Mouse (Mus musculus): Measurements from ENCODE around the gene Zfp687. TPM values are rescaled to one million over a fixed set of nuclear protein-coding genes. Genes with fewer than 3 reads are reported as not detected.
A peak's percentile ranks its signal among the peaks of the same experiment; 100 is the strongest.

Zfp687 gene
- polyA plus RNA-seq (2014; fragmentation: Nextera tagmentation; extraction: Ambion mirVana) = 30.3 and 34.9 TPM in 2 replicates

GRCm38 (mm10) chr3:95015337-95015872, at the start of gene Zfp687:
TSS of gene Zfp687 (minus strand) at chr3:95015448.
- H3K27ac ChIP-seq (ENCODE audit: low read length) = peak within 1 kb of the TSS; percentile 99
- peak within 1 kb of the TSS; percentile 61 for H3K9ac ChIP-seq (replicated peaks; ENCODE audit: low read depth, low read length)
- H3K4me3 ChIP-seq (ENCODE audit: low read depth, low read length) = peak within 1 kb of the TSS; percentile 82
- no peaks in the 10 kb centered on the region for H3K9me3 ChIP-seq (ENCODE audit: control insufficient read depth, low read depth, low read length)
- peak; percentile 98 for ATAC-seq (ENCODE audit: insufficient number of reproducible peaks, insufficient read depth, low FRiP score, low read depth)
- peak within 1 kb of the TSS; percentile 94 for H3K4me2 ChIP-seq (replicated peaks; ENCODE audit: low read depth, low read length)
- peaks cover 17% of the 10 kb centered on the region for H3K4me1 ChIP-seq (ENCODE audit: control insufficient read depth, insufficient read depth, low read length)
- no peaks in the 10 kb centered on the region for H3K27me3 ChIP-seq (ENCODE audit: control insufficient read depth, insufficient read depth, low read length)
- under 1% methylated on average over 37 of the region's 37 CpGs for WGBS
- peaks cover 18% of the 10 kb centered on the region for H3K36me3 ChIP-seq (ENCODE audit: control insufficient read depth, insufficient read depth, low read length)

GRCm38 (mm10) chr3:95063741-95064140, 48.5 kb upstream of the Zfp687 start:
- Histone ChIP-seq H3K9ac (replicated peaks; ENCODE audit: low read depth, low read length) (no peak overlapping the region), H3K4me1 (ENCODE audit: control insufficient read depth, insufficient read depth, low read length) (no peaks in the 10 kb centered on the region), H3K4me3 (ENCODE audit: low read depth, low read length) (no peak overlapping the region), H3K9me3 (ENCODE audit: control insufficient read depth, low read depth, low read length) (no peaks in the 10 kb centered on the region), H3K27ac (ENCODE audit: low read length) (no peak overlapping the region), H3K36me3 (ENCODE audit: control insufficient read depth, insufficient read depth, low read length) (peaks cover 84% of the 10 kb centered on the region), H3K27me3 (ENCODE audit: control insufficient read depth, insufficient read depth, low read length) (no peaks in the 10 kb centered on the region), H3K4me2 (replicated peaks; ENCODE audit: low read depth, low read length) (no peak overlapping the region)
- WGBS = 94% methylated on average over 4 of the region's 4 CpGs
- ATAC-seq (ENCODE audit: insufficient number of reproducible peaks, insufficient read depth, low FRiP score, low read depth) = no peak

GRCm38 (mm10) chr3:95058078-95058477, 42.8 kb upstream of the Zfp687 start:
- H3K9ac ChIP-seq (replicated peaks; ENCODE audit: low read depth, low read length) = no peak overlapping the region
- H3K9me3 ChIP-seq (ENCODE audit: control insufficient read depth, low read depth, low read length) = no peaks in the 10 kb centered on the region
- no peak overlapping the region for H3K27ac ChIP-seq (ENCODE audit: low read length)
- peaks cover 47% of the 10 kb centered on the region for H3K36me3 ChIP-seq (ENCODE audit: control insufficient read depth, insufficient read depth, low read length)
- H3K4me2 ChIP-seq (replicated peaks; ENCODE audit: low read depth, low read length) = no peak overlapping the region
- WGBS = 69% methylated on average over 8 of the region's 8 CpGs
- no peak for ATAC-seq (ENCODE audit: insufficient number of reproducible peaks, insufficient read depth, low FRiP score, low read depth)
- peaks cover 5% of the 10 kb centered on the region for H3K4me1 ChIP-seq (ENCODE audit: control insufficient read depth, insufficient read depth, low read length)
- H3K27me3 ChIP-seq (ENCODE audit: control insufficient read depth, insufficient read depth, low read length) = no peaks in the 10 kb centered on the region
- no peak overlapping the region for H3K4me3 ChIP-seq (ENCODE audit: low read depth, low read length)

- Histone ChIP-seq H3K36me3 (ENCODE audit: control insufficient read depth, insufficient read depth, low read length) (peaks cover 31% of the 10 kb centered on the region), H3K9me3 (ENCODE audit: control insufficient read depth, low read depth, low read length) (no peaks in the 10 kb centered on the region), H3K4me2 (replicated peaks; ENCODE audit: low read depth, low read length) (no peak overlapping the region), H3K4me1 (ENCODE audit: control insufficient read depth, insufficient read depth, low read length) (peaks cover 5% of the 10 kb centered on the region), H3K27me3 (ENCODE audit: control insufficient read depth, insufficient read depth, low read length) (no peaks in the 10 kb centered on the region), H3K27ac (ENCODE audit: low read length) (no peak overlapping the region), H3K4me3 (ENCODE audit: low read depth, low read length) (no peak overlapping the region), H3K9ac (replicated peaks; ENCODE audit: low read depth, low read length) (no peak overlapping the region)
- WGBS = 72% methylated on average over 7 of the region's 7 CpGs
- ATAC-seq (ENCODE audit: insufficient number of reproducible peaks, insufficient read depth, low FRiP score, low read depth) = no peak
Measured at GRCm38 (mm10) chr3:95056275-95056674, 41.0 kb upstream of the Zfp687 start.

GRCm38 (mm10) chr3:95054481-95055260, 39.4 kb upstream of the Zfp687 start:
- Histone ChIP-seq H3K27ac (ENCODE audit: low read length) (peak overlapping the region; percentile 35; the same call in 1 of the 2 replicates), H3K9me3 (ENCODE audit: control insufficient read depth, low read depth, low read length) (no peaks in the 10 kb centered on the region), H3K4me1 (ENCODE audit: control insufficient read depth, insufficient read depth, low read length) (peaks cover 5% of the 10 kb centered on the region), H3K4me3 (ENCODE audit: low read depth, low read length) (no peak overlapping the region), H3K27me3 (ENCODE audit: control insufficient read depth, insufficient read depth, low read length) (no peaks in the 10 kb centered on the region), H3K4me2 (replicated peaks; ENCODE audit: low read depth, low read length) (no peak overlapping the region), H3K36me3 (ENCODE audit: control insufficient read depth, insufficient read depth, low read length) (peaks cover 16% of the 10 kb centered on the region), H3K9ac (replicated peaks; ENCODE audit: low read depth, low read length) (no peak overlapping the region)
- WGBS = 19% methylated on average over 10 of the region's 10 CpGs
- ATAC-seq (ENCODE audit: insufficient number of reproducible peaks, insufficient read depth, low FRiP score, low read depth) = peak; percentile 81

GRCm38 (mm10) chr3:95053701-95054100, 38.5 kb upstream of the Zfp687 start:
- Histone ChIP-seq H3K4me3 (ENCODE audit: low read depth, low read length) (no peak overlapping the region), H3K9me3 (ENCODE audit: control insufficient read depth, low read depth, low read length) (no peaks in the 10 kb centered on the region), H3K27ac (ENCODE audit: low read length) (no peak overlapping the region), H3K36me3 (ENCODE audit: control insufficient read depth, insufficient read depth, low read length) (peaks cover 7% of the 10 kb centered on the region; the same call in 1 of the 2 replicates), H3K27me3 (ENCODE audit: control insufficient read depth, insufficient read depth, low read length) (no peaks in the 10 kb centered on the region), H3K9ac (replicated peaks; ENCODE audit: low read depth, low read length) (no peak overlapping the region), H3K4me1 (ENCODE audit: control insufficient read depth, insufficient read depth, low read length) (peaks cover 5% of the 10 kb centered on the region), H3K4me2 (replicated peaks; ENCODE audit: low read depth, low read length) (no peak overlapping the region)
- WGBS = 44% methylated on average over 3 of the region's 3 CpGs
- ATAC-seq (ENCODE audit: insufficient number of reproducible peaks, insufficient read depth, low FRiP score, low read depth) = no peak

GRCm38 (mm10) chr3:95052959-95053358, 37.7 kb upstream of the Zfp687 start:
- Histone ChIP-seq H3K9ac (replicated peaks; ENCODE audit: low read depth, low read length) (no peak overlapping the region), H3K9me3 (ENCODE audit: control insufficient read depth, low read depth, low read length) (no peaks in the 10 kb centered on the region), H3K4me3 (ENCODE audit: low read depth, low read length) (no peak overlapping the region), H3K4me2 (replicated peaks; ENCODE audit: low read depth, low read length) (no peak overlapping the region), H3K27me3 (ENCODE audit: control insufficient read depth, insufficient read depth, low read length) (no peaks in the 10 kb centered on the region), H3K36me3 (ENCODE audit: control insufficient read depth, insufficient read depth, low read length) (peaks cover 1% of the 10 kb centered on the region; the same call in 1 of the 2 replicates), H3K27ac (ENCODE audit: low read length) (no peak overlapping the region), H3K4me1 (ENCODE audit: control insufficient read depth, insufficient read depth, low read length) (peaks cover 5% of the 10 kb centered on the region)
- WGBS = 50% methylated on average over 1 of the region's 1 CpGs
- ATAC-seq (ENCODE audit: insufficient number of reproducible peaks, insufficient read depth, low FRiP score, low read depth) = no peak

GRCm38 (mm10) chr3:95047914-95048313, 32.7 kb upstream of the Zfp687 start:
- Histone ChIP-seq H3K9me3 (ENCODE audit: control insufficient read depth, low read depth, low read length) (no peaks in the 10 kb centered on the region), H3K4me2 (replicated peaks; ENCODE audit: low read depth, low read length) (no peak overlapping the region), H3K27ac (ENCODE audit: low read length) (no peak overlapping the region), H3K27me3 (ENCODE audit: control insufficient read depth, insufficient read depth, low read length) (no peaks in the 10 kb centered on the region), H3K4me3 (ENCODE audit: low read depth, low read length) (no peak overlapping the region), H3K4me1 (ENCODE audit: control insufficient read depth, insufficient read depth, low read length) (no peaks in the 10 kb centered on the region), H3K36me3 (ENCODE audit: control insufficient read depth, insufficient read depth, low read length) (no peaks in the 10 kb centered on the region), H3K9ac (replicated peaks; ENCODE audit: low read depth, low read length) (no peak overlapping the region)
- no peak for ATAC-seq (ENCODE audit: insufficient number of reproducible peaks, insufficient read depth, low FRiP score, low read depth)
- 69% methylated on average over 3 of the region's 3 CpGs for WGBS
